Mouse (Mus musculus): ENCODE results near the gene Pmepa1. TPM values are rescaled to one million over a fixed set of nuclear protein-coding genes. Genes with fewer than 3 reads are reported as not detected.

Gene Pmepa1
- total and polyA plus RNA-seq, 3 experiments: 0.05 TPM; not detected in 2

DNA sequence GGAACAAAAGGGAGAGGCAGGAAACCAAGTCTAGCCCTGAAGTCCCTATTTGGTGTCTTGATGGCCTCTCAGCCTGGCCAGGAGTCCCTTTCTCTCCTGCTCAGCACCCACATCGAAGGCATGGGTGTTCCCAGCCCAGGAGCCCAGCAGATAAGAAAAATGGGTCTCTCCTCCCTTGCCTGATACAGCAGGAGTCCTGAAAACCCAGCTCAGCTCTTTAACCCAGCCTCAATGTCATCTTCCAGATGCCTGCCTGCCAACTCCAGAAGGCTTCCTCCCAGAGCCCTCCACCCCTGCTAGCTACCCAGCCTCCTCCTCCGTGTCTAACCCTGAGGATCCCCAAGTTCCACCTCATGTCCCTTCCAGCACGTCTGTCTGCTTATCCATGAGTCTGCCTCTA, 59.1 kb downstream of the Pmepa1 start:
- TF ChIP-seq GATA1 (IDR thresholded peaks at IDR 0.05; ENCODE audit: borderline replicate concordance, low read length) (no peak), GATA2 (IDR thresholded peaks at IDR 0.05; ENCODE audit: borderline replicate concordance, low read depth, low read length) (no peak), TAL1 (conservative IDR thresholded peaks at IDR 0.05; ENCODE audit: low read depth, low read length) (no peak), POLR2AphosphoS5 (IDR thresholded peaks at IDR 0.05; ENCODE audit: insufficient replicate concordance, low read depth, low read length) (no peak), CTCF (IDR thresholded peaks at IDR 0.05; ENCODE audit: low read depth, low read length) (no peak)
- no peaks in the 10 kb centered on the region for H3K27me3 ChIP-seq (ENCODE audit: insufficient read depth, low read length)
- no peaks in the 10 kb centered on the region for H3K4me1 ChIP-seq (ENCODE audit: insufficient read depth, low read depth, low read length)
- H3K9me3 ChIP-seq (replicated peaks): peaks cover 75% of the 10 kb centered on the region
- DNase-seq (ENCODE audit: low spot score): no peak
- ATAC-seq (ENCODE audit: extremely low read depth, insufficient number of reproducible peaks, low FRiP score, poor library complexity, severe bottlenecking): no peak
- H3K36me3 ChIP-seq (replicated peaks): no peaks in the 10 kb centered on the region
- H3K4me3 ChIP-seq (ENCODE audit: low read depth, low read length): no peak overlapping the region

DNA sequence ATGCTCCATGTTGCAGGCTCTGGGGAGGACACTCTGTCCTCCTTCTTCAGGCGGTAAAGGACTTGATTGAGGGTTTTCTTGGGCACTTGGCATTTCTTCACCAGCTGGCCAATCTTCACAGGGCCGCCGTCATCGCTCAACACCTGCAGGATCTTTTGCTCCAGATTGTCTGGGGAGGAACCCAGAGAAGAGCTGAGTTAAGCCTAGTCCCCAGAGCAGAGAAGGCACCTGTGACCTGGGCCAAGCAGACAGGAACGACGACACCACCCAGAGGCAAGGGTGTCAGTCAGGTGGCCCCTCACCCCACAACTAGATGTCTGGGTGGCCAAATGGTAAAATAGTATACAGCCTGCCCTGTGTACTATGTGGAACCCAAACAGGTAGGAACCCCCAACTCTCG, 59.5 kb downstream of the Pmepa1 start:
- no peaks in the 10 kb centered on the region for H3K27me3 ChIP-seq (ENCODE audit: insufficient read depth, low read length)
- no peaks in the 10 kb centered on the region for H3K4me1 ChIP-seq (ENCODE audit: insufficient read depth, low read depth, low read length)
- H3K36me3 ChIP-seq (replicated peaks): no peaks in the 10 kb centered on the region
- TF ChIP-seq TAL1 (conservative IDR thresholded peaks at IDR 0.05; ENCODE audit: low read depth, low read length) (no peak), CTCF (IDR thresholded peaks at IDR 0.05; ENCODE audit: low read depth, low read length) (no peak), POLR2AphosphoS5 (IDR thresholded peaks at IDR 0.05; ENCODE audit: insufficient replicate concordance, low read depth, low read length) (no peak), GATA1 (IDR thresholded peaks at IDR 0.05; ENCODE audit: borderline replicate concordance, low read length) (no peak), GATA2 (IDR thresholded peaks at IDR 0.05; ENCODE audit: borderline replicate concordance, low read depth, low read length) (no peak)
- DNase-seq (ENCODE audit: low spot score) (no peak), ATAC-seq (ENCODE audit: extremely low read depth, insufficient number of reproducible peaks, low FRiP score, poor library complexity, severe bottlenecking) (no peak)
- H3K4me3 ChIP-seq (ENCODE audit: low read depth, low read length): no peak overlapping the region
- peaks cover 75% of the 10 kb centered on the region for H3K9me3 ChIP-seq (replicated peaks)

DNA sequence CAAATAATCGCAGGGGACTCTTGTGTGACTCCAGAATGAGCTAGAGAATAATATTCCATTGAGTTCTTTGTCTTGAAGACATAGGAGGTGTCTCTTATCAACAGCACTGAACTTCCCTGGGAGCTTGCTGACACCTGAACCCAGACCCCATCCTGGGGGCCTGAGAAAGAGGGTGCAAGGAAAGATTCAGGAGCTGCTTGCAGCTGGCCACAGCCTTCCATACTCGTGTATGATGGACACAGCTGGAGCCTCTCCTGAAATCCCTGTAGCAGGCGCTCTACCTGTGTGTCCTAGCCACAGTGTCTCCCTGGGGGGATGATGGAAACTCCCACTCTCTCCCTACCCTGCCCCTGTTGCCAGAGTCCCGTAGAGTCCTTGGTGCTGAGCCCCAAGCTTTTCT, 64.1 kb downstream of the Pmepa1 start:
- peaks cover 80% of the 10 kb centered on the region for H3K9me3 ChIP-seq (replicated peaks)
- no peak overlapping the region for H3K4me3 ChIP-seq (ENCODE audit: low read depth, low read length)
- TF ChIP-seq GATA1 (IDR thresholded peaks at IDR 0.05; ENCODE audit: borderline replicate concordance, low read length) (no peak), GATA2 (IDR thresholded peaks at IDR 0.05; ENCODE audit: borderline replicate concordance, low read depth, low read length) (no peak), TAL1 (conservative IDR thresholded peaks at IDR 0.05; ENCODE audit: low read depth, low read length) (no peak), POLR2AphosphoS5 (IDR thresholded peaks at IDR 0.05; ENCODE audit: insufficient replicate concordance, low read depth, low read length) (no peak), CTCF (IDR thresholded peaks at IDR 0.05; ENCODE audit: low read depth, low read length) (no peak)

DNA sequence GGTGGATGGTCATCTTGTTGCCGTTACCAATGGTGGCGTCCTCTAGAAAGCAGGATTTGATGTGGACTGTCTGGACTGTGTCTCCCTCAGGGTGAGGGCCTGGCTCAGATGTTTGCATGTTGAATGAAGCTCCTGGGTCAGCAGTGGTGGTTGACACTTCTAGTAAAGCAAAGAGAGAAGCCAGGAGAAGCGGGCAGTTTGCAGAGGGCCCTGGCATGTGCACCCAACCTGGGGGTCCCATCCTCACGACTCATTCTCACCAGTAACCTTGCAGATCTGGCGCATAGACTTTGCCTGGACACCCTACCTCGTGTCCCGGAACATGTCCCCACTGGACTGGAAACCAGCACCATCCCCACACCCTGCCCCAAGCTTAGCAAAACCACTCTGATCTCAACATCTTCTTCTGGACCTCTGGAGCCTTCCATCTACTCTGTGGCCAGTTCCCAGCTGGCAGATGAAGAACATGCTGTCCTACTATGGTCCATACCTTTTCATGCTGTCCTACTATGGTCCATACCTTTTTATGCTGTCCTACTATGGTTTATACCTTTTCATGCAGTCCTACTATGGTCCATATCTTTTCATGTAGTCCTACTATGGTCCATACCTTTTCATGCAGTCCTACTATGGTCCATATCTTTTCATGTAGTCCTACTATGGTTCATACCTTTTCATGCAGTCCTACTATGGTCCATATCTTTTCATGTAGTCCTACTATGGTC, 67.1 kb downstream of the Pmepa1 start:
- DNase-seq (ENCODE audit: low spot score) (no peak), ATAC-seq (ENCODE audit: extremely low read depth, insufficient number of reproducible peaks, low FRiP score, poor library complexity, severe bottlenecking) (no peak)
- no peaks in the 10 kb centered on the region for H3K27me3 ChIP-seq (ENCODE audit: insufficient read depth, low read length)
- H3K9me3 ChIP-seq (replicated peaks): peaks cover 79% of the 10 kb centered on the region
- H3K4me1 ChIP-seq (ENCODE audit: insufficient read depth, low read depth, low read length): no peaks in the 10 kb centered on the region
- H3K4me3 ChIP-seq (ENCODE audit: low read depth, low read length): no peak overlapping the region
- TF ChIP-seq CTCF (IDR thresholded peaks at IDR 0.05; ENCODE audit: low read depth, low read length) (no peak), TAL1 (conservative IDR thresholded peaks at IDR 0.05; ENCODE audit: low read depth, low read length) (no peak), POLR2AphosphoS5 (IDR thresholded peaks at IDR 0.05; ENCODE audit: insufficient replicate concordance, low read depth, low read length) (no peak), GATA2 (IDR thresholded peaks at IDR 0.05; ENCODE audit: borderline replicate concordance, low read depth, low read length) (no peak)
- H3K36me3 ChIP-seq (replicated peaks): no peaks in the 10 kb centered on the region

More for the DNA sequence above, 64.1 kb downstream of the Pmepa1 start:
- DNase-seq (ENCODE audit: low spot score) (no peak), ATAC-seq (ENCODE audit: extremely low read depth, insufficient number of reproducible peaks, low FRiP score, poor library complexity, severe bottlenecking) (no peak)
- H3K4me1 ChIP-seq (ENCODE audit: insufficient read depth, low read depth, low read length): no peaks in the 10 kb centered on the region
- H3K27me3 ChIP-seq (ENCODE audit: insufficient read depth, low read length): no peaks in the 10 kb centered on the region
- no peaks in the 10 kb centered on the region for H3K36me3 ChIP-seq (replicated peaks)

DNA sequence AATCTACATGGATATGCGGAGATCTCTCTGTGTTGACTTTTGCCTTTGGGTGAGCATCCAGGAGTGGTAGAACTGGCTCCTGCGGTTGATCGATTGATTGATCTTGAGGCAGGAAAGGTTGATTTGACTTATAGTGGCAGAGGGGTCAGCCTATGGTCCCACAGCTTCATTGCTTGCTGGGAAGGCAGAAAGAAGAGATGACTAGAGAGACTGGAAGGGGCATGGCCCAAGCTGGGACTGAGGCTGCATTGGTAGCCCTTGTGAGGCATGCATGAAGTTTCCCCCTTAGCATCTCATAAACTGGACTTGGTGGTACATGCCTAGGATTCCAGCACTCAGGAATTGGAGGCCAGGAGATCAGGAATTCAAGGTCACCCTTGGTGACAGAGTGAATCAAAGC, 69.3 kb downstream of the Pmepa1 start:
- Histone ChIP-seq H3K4me1 (ENCODE audit: insufficient read depth, low read depth, low read length) (no peaks in the 10 kb centered on the region), H3K27me3 (ENCODE audit: insufficient read depth, low read length) (no peaks in the 10 kb centered on the region), H3K4me3 (ENCODE audit: low read depth, low read length) (no peak overlapping the region), H3K36me3 (replicated peaks) (no peaks in the 10 kb centered on the region), H3K9me3 (replicated peaks) (peaks cover 89% of the 10 kb centered on the region)
- ATAC-seq (ENCODE audit: extremely low read depth, insufficient number of reproducible peaks, low FRiP score, poor library complexity, severe bottlenecking) (no peak), DNase-seq (ENCODE audit: low spot score) (no peak)
- TF ChIP-seq TAL1 (conservative IDR thresholded peaks at IDR 0.05; ENCODE audit: low read depth, low read length) (no peak), POLR2AphosphoS5 (IDR thresholded peaks at IDR 0.05; ENCODE audit: insufficient replicate concordance, low read depth, low read length) (no peak), CTCF (IDR thresholded peaks at IDR 0.05; ENCODE audit: low read depth, low read length) (no peak), GATA2 (IDR thresholded peaks at IDR 0.05; ENCODE audit: borderline replicate concordance, low read depth, low read length) (no peak), GATA1 (IDR thresholded peaks at IDR 0.05; ENCODE audit: borderline replicate concordance, low read length) (no peak)

DNA sequence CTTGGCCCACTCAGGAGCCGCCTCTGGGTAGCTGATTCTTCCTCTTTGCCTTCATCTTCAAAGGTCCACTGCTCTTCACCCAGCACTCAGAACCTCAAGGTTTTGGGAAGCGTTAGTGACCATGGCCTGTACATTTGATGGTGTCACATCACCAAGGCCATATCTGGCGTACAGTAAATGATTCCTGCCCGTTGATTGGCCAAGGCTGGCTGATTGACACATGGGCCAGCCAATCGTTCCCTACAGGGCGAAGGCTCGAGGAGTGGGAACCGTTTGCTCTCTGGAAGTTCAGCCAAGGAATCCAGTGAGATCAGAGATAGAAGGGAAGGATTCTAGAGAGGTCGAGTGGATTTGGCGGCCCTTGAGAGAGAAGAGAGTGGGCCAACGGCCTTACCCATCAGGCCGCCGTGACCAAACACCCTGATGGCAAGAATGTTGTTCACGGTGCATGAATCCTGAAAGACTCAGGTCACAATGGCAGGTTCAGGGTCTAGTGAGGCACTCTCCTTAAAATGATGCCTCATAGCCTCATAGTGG, 70.7 kb downstream of the Pmepa1 start:
- ATAC-seq (ENCODE audit: extremely low read depth, insufficient number of reproducible peaks, low FRiP score, poor library complexity, severe bottlenecking): no peak

More for the DNA sequence above, 70.7 kb downstream of the Pmepa1 start:
- no peaks in the 10 kb centered on the region for H3K36me3 ChIP-seq (replicated peaks)
- no peaks in the 10 kb centered on the region for H3K27me3 ChIP-seq (ENCODE audit: insufficient read depth, low read length)
- no peaks in the 10 kb centered on the region for H3K4me1 ChIP-seq (ENCODE audit: insufficient read depth, low read depth, low read length)
- no peak for DNase-seq (ENCODE audit: low spot score)
- H3K9me3 ChIP-seq (replicated peaks): peaks cover 84% of the 10 kb centered on the region
- no peak overlapping the region; the same call in 1 of the 2 replicates for H3K4me3 ChIP-seq (ENCODE audit: low read depth, low read length)
- TF ChIP-seq GATA1 (IDR thresholded peaks at IDR 0.05; ENCODE audit: borderline replicate concordance, low read length) (no peak), TAL1 (conservative IDR thresholded peaks at IDR 0.05; ENCODE audit: low read depth, low read length) (no peak), POLR2AphosphoS5 (IDR thresholded peaks at IDR 0.05; ENCODE audit: insufficient replicate concordance, low read depth, low read length) (no peak), GATA2 (IDR thresholded peaks at IDR 0.05; ENCODE audit: borderline replicate concordance, low read depth, low read length) (no peak)
